Mouse (Mus musculus) hindbrain, embryonic 12.5 days (tissue): ENCODE measurements around the gene Gm49361. TPM values are rescaled to one million over a fixed set of nuclear protein-coding genes. Genes with fewer than 3 reads are reported as not detected.

ENCODE experiments used
- ATAC-seq: fragments of 200-750 bp; cut with Nextera tagmentation; 2 replicates; pipeline ENCODE4 v1.8.0; 2017; ENCODE audit warnings: moderate TSS enrichment; ENCODE audit not compliant: low FRiP score
- H3K27ac ChIP-seq: fragments of 300-500 bp; sonication (generic); 2 replicates; pipeline ENCODE4 v1.5.1; 2016; ENCODE audit warnings: mild to moderate bottlenecking
- H3K27me3 ChIP-seq: fragments of 300-500 bp; sonication (generic); 2 replicates; pipeline ENCODE4 v1.6.1; 2016; ENCODE audit warnings: mild to moderate bottlenecking
- H3K36me3 ChIP-seq: fragments of 300-500 bp; sonication (generic); 2 replicates; pipeline ENCODE4 v1.6.1; 2016; ENCODE audit warnings: mild to moderate bottlenecking
- H3K4me1 ChIP-seq: fragments of 300-500 bp; sonication (generic); 2 replicates; pipeline ENCODE4 v1.6.1; 2016
- H3K4me2 ChIP-seq: fragments of 300-500 bp; sonication (generic); replicated peaks from 2 replicates; pipeline ENCODE4 v1.6.1; 2016; ENCODE audit warnings: mild to moderate bottlenecking
- H3K4me3 ChIP-seq: fragments of 300-500 bp; sonication (generic); 2 replicates; pipeline ENCODE4 v1.5.1; 2016; ENCODE audit warnings: mild to moderate bottlenecking
- H3K9ac ChIP-seq: fragments of 300-500 bp; sonication (generic); 2 replicates; pipeline ENCODE4 v1.6.1; 2016; ENCODE audit warnings: mild to moderate bottlenecking, moderate library complexity
- H3K9me3 ChIP-seq: fragments of 300-500 bp; sonication (generic); replicated peaks from 2 replicates; pipeline ENCODE4 v1.6.1; 2016; ENCODE audit warnings: mild to moderate bottlenecking
- WGBS: fragments of 180-500 bp; shearing (Covaris S2); methylation state at CpG from one replicate; pipeline ENCODE4 v1.1.7; 2016; 5-methylcytosine and 5-hydroxymethylcytosine counted together
- polyA plus RNA-seq: library from polyadenylated mRNA; unstranded; fragments of >200 nt; fragmentation: Nextera tagmentation; extraction: Ambion mirVana; gene quantifications from 2 replicates; pipeline ENCODE4 v1.2.1, GENCODE M21; 2016

Gene Gm49361
- polyA plus RNA-seq, 1 experiment from 2014 or later = not detected

DNA sequence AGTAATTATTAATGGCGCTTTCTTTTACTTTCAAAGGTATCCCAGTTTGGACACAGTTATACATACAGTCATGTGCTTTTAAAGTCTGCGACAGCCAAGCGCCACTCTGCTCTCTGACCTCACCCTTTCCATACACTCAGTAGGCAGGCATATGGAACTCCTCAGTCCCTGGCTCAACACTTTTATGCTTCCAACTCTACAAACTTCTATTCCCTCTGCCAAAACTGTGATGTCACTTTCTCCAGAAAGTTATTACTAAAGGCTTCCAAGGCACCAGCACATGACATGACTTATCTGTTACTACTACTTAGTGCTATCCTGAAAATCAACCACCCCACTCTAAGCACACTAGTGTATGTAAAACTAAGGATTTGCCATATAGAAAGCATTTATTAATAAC, 106.8 kb downstream of the Gm49361 start:
- Histone ChIP-seq H3K4me2 (no peak overlapping the region), H3K36me3 (0 out of 2 replicates have a peak, but pooled peaks cover 3% of the 10 kb centered on the region), H3K4me3 (no peak overlapping the region), H3K27ac (no peak overlapping the region), H3K27me3 (no peaks in the 10 kb centered on the region), H3K9ac (no peak overlapping the region), H3K9me3 (no peaks in the 10 kb centered on the region), H3K4me1 (no peaks in the 10 kb centered on the region)
- WGBS = 93% methylated on average over 3 of the region's 3 CpGs
- no peak for ATAC-seq

DNA sequence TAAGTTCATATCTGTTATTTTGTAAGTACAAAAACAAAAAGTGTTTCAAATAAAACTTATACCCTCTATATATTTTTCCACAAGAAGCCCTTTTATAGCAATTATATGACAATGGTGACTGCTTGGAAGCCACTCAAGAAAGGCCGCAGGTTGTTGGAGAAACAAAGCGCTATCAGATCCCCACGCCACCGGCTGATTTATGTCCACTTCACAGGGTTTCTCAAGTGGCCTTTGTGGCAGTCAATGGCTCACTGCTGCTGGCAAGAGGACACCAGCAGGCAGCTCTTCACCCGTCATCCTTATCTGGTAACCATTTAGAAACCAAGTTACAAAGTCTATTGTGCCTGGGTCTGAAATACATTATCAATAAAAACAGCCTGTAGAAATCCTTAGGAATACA, 111.8 kb downstream of the Gm49361 start:
- H3K4me1 ChIP-seq = no peaks in the 10 kb centered on the region
- H3K27me3 ChIP-seq = no peaks in the 10 kb centered on the region
- H3K9me3 ChIP-seq = no peaks in the 10 kb centered on the region
- H3K4me2 ChIP-seq = no peak overlapping the region
- H3K4me3 ChIP-seq = no peak overlapping the region
- WGBS = 42% methylated on average over 5 of the region's 5 CpGs
- no peaks in the 10 kb centered on the region; the same call in none of the 2 replicates for H3K36me3 ChIP-seq
- no peak overlapping the region for H3K27ac ChIP-seq
- H3K9ac ChIP-seq = no peak overlapping the region
- no peak for ATAC-seq

DNA sequence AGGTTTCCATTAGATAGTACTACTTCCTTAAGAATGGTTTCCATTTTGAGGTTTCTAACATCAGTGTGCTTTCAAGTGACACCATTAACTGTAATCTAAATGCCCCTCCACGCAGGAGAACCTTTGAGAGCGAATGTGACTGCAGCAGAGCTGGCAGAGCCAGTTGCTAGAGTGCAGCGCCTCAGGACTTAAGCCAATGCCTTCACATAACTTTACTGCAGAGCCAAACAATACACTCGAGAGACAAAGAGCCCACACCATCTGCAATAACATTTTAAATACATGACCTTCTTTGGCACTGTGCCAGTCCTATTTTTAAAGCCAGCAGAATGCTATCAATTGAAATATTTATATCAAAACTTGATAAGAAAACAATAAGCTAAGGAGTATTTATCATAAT, 116.3 kb downstream of the Gm49361 start:
- Histone ChIP-seq H3K27ac (no peak overlapping the region), H3K4me2 (no peak overlapping the region), H3K9me3 (no peaks in the 10 kb centered on the region), H3K9ac (no peak overlapping the region), H3K36me3 (peaks cover 34% of the 10 kb centered on the region), H3K27me3 (no peaks in the 10 kb centered on the region), H3K4me1 (no peaks in the 10 kb centered on the region), H3K4me3 (no peak overlapping the region)
- 88% methylated on average over 4 of the region's 4 CpGs for WGBS
- ATAC-seq = no peak

DNA sequence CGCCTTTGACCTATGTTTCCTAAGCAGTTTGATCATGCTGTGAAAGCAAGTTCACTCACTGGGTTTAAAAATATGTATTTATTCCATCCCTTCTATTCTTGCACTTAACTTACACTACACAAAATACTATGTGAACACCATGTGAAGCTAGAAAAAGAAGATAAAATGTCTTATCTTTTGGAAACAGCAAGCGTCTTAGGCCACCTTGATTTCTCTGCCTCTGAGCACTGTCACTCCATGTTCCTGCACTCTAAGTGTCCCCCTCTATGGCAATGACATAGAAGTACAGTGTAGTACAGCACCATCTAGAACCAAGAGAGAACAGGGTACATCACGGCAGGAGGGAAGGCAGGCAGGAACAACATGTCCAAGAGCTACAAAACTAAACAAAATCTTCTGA, 123.0 kb downstream of the Gm49361 start:
- Histone ChIP-seq H3K4me3 (no peak overlapping the region), H3K4me2 (no peak overlapping the region), H3K4me1 (no peaks in the 10 kb centered on the region), H3K27me3 (no peaks in the 10 kb centered on the region), H3K9me3 (no peaks in the 10 kb centered on the region), H3K36me3 (peaks cover 24% of the 10 kb centered on the region), H3K27ac (no peak overlapping the region), H3K9ac (no peak overlapping the region)
- no peak for ATAC-seq
- 88% methylated on average over 3 of the region's 3 CpGs for WGBS

DNA sequence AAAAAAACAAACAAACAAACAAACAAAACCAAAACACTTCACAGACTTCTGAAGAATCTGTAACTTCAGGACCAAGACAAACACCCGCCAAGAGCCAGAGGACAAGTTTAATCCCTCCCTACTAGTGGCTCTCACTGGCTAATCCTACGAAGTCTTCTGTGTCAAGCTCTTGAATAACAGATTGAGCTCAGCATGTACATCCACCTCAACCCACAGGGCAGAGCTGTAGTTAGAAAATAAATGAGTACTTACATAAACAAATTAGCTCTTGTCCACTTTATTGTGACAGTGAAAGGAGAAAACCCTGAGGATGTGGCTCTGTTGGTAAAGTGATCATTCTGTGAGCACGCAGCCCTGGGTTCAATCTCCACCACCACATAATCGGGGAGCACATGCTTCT, 124.2 kb downstream of the Gm49361 start:
- H3K36me3 ChIP-seq = peaks cover 13% of the 10 kb centered on the region
- no peak for ATAC-seq
- H3K4me1 ChIP-seq = no peaks in the 10 kb centered on the region
- no peak overlapping the region for H3K4me2 ChIP-seq
- WGBS = 82% methylated on average over 4 of the region's 4 CpGs
- no peak overlapping the region for H3K4me3 ChIP-seq
- no peak overlapping the region for H3K9ac ChIP-seq
- H3K27ac ChIP-seq = no peak overlapping the region
- H3K27me3 ChIP-seq = no peaks in the 10 kb centered on the region
- H3K9me3 ChIP-seq = no peaks in the 10 kb centered on the region

DNA sequence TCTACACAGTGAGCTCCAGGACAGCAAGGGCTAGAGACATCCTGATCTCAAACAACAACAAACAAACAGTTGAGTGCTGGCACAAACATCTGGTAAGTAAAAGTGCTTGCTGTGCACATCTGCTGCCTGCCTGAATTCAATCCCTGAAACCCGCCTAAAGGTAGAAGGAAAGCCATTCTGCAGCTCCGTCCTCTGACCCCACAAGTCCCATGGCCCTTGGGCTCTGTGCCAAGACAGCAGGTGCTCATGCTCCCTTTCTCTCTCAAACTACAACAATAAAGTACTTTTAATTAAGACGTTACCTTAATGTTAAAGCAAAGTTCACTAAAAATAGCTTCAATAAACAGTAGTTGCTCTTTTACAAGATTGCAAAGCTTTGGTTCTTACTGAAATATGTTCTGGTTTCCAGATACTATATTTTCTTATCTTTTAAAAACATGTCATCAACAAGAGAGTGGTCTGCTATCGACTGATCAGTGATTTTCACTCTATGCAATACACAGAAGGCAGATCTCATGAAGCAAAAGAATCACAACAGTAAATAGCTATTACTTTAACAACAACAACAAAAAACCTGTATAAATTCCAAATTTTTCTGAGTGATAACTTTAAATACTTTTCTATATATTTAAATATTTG, 125.2 kb downstream of the Gm49361 start:
- Histone ChIP-seq H3K4me1 (no peaks in the 10 kb centered on the region), H3K27me3 (no peaks in the 10 kb centered on the region), H3K36me3 (peaks cover 6% of the 10 kb centered on the region), H3K9ac (no peak overlapping the region), H3K4me2 (no peak overlapping the region), H3K27ac (no peak overlapping the region), H3K4me3 (no peak overlapping the region), H3K9me3 (no peaks in the 10 kb centered on the region)
- 53% methylated on average over 4 of the region's 4 CpGs for WGBS
- ATAC-seq = no peak

DNA sequence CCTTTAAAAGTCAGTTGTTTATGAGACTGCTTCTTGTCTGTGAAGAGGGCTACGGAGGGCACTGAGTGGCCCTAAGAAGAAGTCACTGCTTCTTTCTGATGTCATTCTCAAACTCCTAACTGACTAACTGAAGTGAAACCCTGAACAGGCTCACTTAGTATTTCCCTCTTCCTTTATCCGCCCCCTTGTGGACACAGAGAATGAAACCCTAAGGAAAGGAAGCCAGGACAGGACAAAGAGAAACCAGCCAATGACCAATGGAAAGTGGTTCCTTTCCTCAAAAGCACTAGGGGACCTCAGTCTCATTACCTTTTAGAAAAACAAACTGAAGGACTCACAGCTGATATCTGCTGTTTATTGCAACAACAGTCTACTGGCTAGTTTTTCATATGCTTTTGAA, 126.4 kb downstream of the Gm49361 start:
- Histone ChIP-seq H3K4me2 (no peak overlapping the region), H3K36me3 (no peaks in the 10 kb centered on the region; the same call in 1 of the 2 replicates), H3K9me3 (no peaks in the 10 kb centered on the region), H3K4me1 (no peaks in the 10 kb centered on the region), H3K27me3 (no peaks in the 10 kb centered on the region), H3K9ac (no peak overlapping the region), H3K27ac (no peak overlapping the region), H3K4me3 (no peak overlapping the region)
- 53% methylated on average over 2 of the region's 2 CpGs for WGBS
- ATAC-seq = no peak

DNA sequence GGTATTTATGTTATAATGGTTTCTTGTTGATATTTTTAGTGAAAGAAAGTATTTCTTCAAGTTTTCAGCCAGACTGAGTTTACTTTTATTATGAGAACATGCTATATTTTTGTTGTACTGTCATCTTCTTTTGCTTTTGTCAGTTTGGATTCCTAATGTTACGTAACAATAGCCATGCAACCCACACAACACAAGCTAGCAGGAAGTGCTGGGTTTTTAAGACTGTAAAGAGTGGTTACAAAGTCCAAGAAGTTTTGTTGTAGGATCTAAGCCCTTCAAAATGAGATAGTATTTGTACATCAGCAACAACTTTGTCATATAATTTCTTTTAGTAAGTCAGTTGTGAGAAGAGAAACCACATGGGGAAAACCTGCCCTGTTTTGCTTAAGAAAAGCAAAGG, 128.2 kb downstream of the Gm49361 start:
- Histone ChIP-seq H3K36me3 (no peaks in the 10 kb centered on the region), H3K4me3 (no peak overlapping the region), H3K27me3 (no peaks in the 10 kb centered on the region), H3K9ac (no peak overlapping the region), H3K4me2 (no peak overlapping the region), H3K9me3 (no peaks in the 10 kb centered on the region), H3K4me1 (no peaks in the 10 kb centered on the region), H3K27ac (no peak overlapping the region)
- WGBS = 96% methylated on average over 1 of the region's 1 CpGs
- no peak for ATAC-seq

DNA sequence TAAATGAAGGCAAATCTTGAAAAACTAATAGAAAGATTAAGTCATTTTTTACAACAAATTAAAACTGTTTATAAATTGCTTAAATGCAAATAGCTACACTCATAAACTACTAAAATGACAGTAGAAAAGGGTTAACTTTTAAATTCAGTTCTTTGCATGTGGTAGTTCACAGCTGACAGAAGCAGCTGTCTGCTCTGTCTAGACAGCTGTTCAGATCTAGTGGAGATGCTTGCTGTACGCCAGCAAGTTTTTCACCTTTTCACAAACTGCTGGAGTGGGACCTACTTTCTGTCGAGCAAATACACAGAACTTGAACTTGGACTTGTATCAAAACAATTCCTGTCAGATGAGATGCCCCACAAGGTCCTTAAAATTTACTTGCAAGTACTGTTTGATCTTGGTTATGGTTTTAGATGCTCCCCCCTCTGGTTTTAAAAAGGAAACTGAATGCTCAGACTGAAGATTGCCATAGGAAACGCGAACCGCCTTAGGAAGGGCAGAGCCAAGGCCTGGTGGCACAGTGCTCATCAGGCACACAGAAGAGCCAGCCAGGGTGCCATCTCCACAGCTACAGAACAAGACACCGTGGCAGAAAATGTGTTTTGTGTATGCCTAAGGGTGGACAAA, 129.5 kb downstream of the Gm49361 start:
- Histone ChIP-seq H3K4me3 (no peak overlapping the region), H3K4me2 (no peak overlapping the region), H3K9ac (no peak overlapping the region), H3K27ac (no peak overlapping the region), H3K9me3 (no peaks in the 10 kb centered on the region), H3K4me1 (no peaks in the 10 kb centered on the region), H3K36me3 (no peaks in the 10 kb centered on the region), H3K27me3 (no peaks in the 10 kb centered on the region)
- ATAC-seq = no peak
- 84% methylated on average over 6 of the region's 6 CpGs for WGBS

DNA sequence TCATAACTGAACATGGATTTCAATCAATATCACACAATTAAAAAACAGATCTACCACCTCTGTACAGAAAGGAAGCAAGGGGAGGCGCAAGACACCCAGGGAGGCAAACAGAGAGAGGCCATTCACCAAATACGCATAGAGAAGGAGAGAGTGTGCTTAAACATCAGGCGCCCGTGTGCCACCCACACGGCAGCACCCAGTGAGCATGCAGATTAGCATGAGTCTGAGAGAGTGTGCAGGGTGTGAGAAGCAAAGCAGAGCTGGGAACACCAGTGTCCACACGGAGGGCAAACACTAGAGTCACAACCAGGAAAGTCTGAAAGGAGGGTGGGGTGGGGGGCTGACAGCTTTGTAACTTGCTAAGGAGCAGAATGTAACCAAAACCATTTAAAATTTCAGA, 130.1 kb downstream of the Gm49361 start:
- H3K27ac ChIP-seq = no peak overlapping the region
- no peak overlapping the region for H3K4me3 ChIP-seq
- H3K4me1 ChIP-seq = no peaks in the 10 kb centered on the region
- no peaks in the 10 kb centered on the region for H3K27me3 ChIP-seq
- H3K36me3 ChIP-seq = no peaks in the 10 kb centered on the region
- WGBS = 88% methylated on average over 6 of the region's 6 CpGs
- no peak overlapping the region for H3K9ac ChIP-seq
- no peak for ATAC-seq
- no peak overlapping the region for H3K4me2 ChIP-seq
- H3K9me3 ChIP-seq = no peaks in the 10 kb centered on the region

DNA sequence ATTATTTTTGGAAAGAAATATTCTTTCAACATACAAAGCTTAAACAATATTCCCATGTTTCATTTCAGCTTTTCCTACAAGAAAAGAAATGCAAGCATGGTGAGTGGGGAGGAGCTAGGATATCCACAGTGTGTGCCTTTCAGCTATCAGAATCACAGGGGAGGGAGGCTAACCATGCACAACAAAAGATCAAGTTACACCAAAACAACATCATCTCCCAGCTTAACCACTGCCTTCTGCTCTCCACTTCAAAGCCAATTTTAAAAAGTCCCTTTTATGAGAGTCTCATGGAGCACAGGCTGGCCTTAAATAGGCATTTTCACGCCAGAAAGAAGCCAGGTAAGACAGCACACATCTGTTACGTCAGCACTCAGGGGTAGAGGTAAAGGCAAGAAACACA, 134.9 kb downstream of the Gm49361 start:
- ATAC-seq = no peak
- H3K27ac ChIP-seq = no peak overlapping the region
- H3K36me3 ChIP-seq = no peaks in the 10 kb centered on the region
- H3K4me3 ChIP-seq = no peak overlapping the region
- H3K27me3 ChIP-seq = no peaks in the 10 kb centered on the region
- 45% methylated on average over 2 of the region's 2 CpGs for WGBS
- H3K9me3 ChIP-seq = no peaks in the 10 kb centered on the region
- no peak overlapping the region for H3K9ac ChIP-seq
- no peak overlapping the region for H3K4me2 ChIP-seq
- H3K4me1 ChIP-seq = peaks cover 8% of the 10 kb centered on the region

DNA sequence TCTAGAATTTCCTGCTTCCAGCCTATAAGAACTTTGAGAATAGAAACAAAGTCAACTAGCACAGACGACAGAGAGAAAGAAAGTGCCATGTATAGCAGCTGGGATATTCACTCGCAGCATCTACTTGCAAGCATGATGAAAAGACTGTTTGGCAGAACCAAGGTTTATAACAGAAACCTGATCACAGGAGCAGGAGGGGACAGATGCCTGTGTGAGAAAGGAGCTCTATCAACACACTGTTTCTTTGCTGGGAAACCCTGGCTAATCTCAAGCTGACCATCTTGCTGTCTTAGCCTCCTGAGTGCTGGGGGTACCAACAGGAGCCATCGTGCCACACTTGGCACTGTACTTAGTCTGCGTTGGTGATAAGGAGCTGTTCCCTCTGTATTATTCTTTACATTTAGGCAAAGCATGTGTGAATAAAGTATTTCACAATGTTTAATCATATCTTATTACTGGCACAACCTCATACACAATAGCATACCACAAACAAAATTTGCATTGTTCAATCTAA, 136.0 kb downstream of the Gm49361 start:
- ATAC-seq = no peak
- 81% methylated on average over 4 of the region's 4 CpGs for WGBS

DNA sequence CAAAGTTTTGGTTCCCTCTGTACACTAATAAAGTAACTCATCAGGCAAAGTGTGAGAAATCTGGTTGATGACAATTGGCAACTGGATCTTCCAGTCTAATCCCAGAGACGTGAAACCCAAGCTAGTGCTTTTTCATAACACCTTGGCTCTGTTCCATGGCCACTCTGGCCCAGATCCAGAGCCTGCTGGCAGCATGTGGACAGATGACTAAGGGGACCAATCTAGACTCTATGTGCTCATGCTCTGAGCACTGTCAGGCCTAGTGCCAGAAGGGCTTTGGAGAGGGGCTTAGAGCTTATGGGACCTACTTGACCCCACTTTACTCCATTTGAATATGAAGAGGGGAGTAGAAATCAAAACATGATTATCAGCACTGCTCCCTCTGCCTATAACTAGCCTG, 138.4 kb downstream of the Gm49361 start:
- Histone ChIP-seq H3K27ac (no peak overlapping the region), H3K4me2 (no peak overlapping the region), H3K9me3 (no peaks in the 10 kb centered on the region), H3K9ac (no peak overlapping the region), H3K27me3 (no peaks in the 10 kb centered on the region), H3K4me3 (no peak overlapping the region), H3K4me1 (peaks cover 8% of the 10 kb centered on the region), H3K36me3 (peaks cover 12% of the 10 kb centered on the region)
- ATAC-seq = peak; percentile 84
- 46% methylated on average over 1 of the region's 1 CpGs for WGBS

More for the DNA sequence above, 136.0 kb downstream of the Gm49361 start:
- Histone ChIP-seq H3K36me3 (no peaks in the 10 kb centered on the region), H3K27ac (no peak overlapping the region), H3K4me3 (no peak overlapping the region), H3K27me3 (no peaks in the 10 kb centered on the region), H3K9me3 (no peaks in the 10 kb centered on the region), H3K4me1 (peaks cover 8% of the 10 kb centered on the region), H3K9ac (no peak overlapping the region), H3K4me2 (no peak overlapping the region)
